ENCODE assay signal across 16 mouse cellular contexts in the genomic region with DNA sequence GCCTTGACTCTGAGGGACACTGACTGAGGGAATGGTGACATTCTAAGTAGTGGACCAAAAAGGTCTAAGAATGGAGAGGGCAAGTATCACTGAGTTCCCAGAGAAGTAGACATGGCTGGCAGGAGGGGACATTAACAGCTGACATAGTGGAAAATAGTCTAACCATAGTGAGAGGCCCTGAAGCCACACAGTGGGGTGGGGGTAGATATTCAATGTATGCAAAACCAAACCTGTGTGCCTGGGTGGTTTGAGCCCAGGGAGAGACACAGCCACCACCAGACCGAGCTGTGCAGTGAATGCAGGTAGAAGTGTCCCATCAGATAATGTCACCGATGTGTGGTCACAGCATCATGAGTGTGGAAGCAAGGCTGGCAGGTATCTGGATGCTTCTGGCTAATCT.
"Had no signal": no experiment of that assay in that cellular context is flagged by ENCODE, and none has a peak within 500 bp of the region (broad histone marks: within the 10 kb centered on the region; RNA-seq: fewer than 3 reads in every experiment).

No protein-coding gene starts in this region.

- H3K9ac ChIP-seq: liver, postnatal 0 days; lung, embryonic 15.5 days; midbrain, embryonic 13.5 days; neural tube, embryonic 12.5 days had no signal

- H3K4me3 ChIP-seq: lung, embryonic 15.5 days; megakaryocyte, embryonic 14.5 days; midbrain, embryonic 13.5 days; neural tube, embryonic 12.5 days had no signal

- H3K27ac ChIP-seq: lung, embryonic 15.5 days; macrophage; midbrain, embryonic 13.5 days; neural tube, embryonic 12.5 days had no signal

- ATAC-seq: liver, postnatal 0 days; lung, postnatal 0 days; midbrain, embryonic 13.5 days; midbrain, embryonic 16.5 days had no signal

- H3K36me3 ChIP-seq: lung, embryonic 15.5 days; midbrain, embryonic 13.5 days; neural tube, embryonic 12.5 days had no signal

- DNase-seq: liver, postnatal 0 days; lung, adult 2 months; lung, postnatal 14 days; lung, postnatal 36 days; right cerebral cortex, postnatal 14 days; thymus, adult 18-20 months; thymus, postnatal 14 days; thymus, postnatal 36 days had no signal

- H3K4me2 ChIP-seq: lung, embryonic 15.5 days; midbrain, embryonic 11.5 days; midbrain, embryonic 13.5 days; neural tube, embryonic 12.5 days had no signal

- H3K4me1 ChIP-seq: lung, embryonic 15.5 days; neural tube, embryonic 12.5 days had no signal

- H3K27me3 ChIP-seq: lung, embryonic 15.5 days had no signal

- H3K9me3 ChIP-seq: lung, embryonic 15.5 days; megakaryocyte, embryonic 14.5 days; midbrain, embryonic 13.5 days; neural tube, embryonic 12.5 days had no signal
